In genomic region chr8:123992587-123992986, GRCm38 (mm10) we compare ENCODE assay signal across 11 mouse cellular contexts. TPM values are rescaled to one million over a fixed set of nuclear protein-coding genes. Genes with fewer than 3 reads are reported as not detected.
DNase-seq lines count a peak whose midpoint lies in the region; ATAC-seq and TF ChIP-seq lines count a peak whose summit lies in the region.
"Had no signal": no experiment of that assay in that cellular context is flagged by ENCODE, and none has a peak within 500 bp of the region (broad histone marks: within the 10 kb centered on the region; RNA-seq: fewer than 3 reads in every experiment).

No protein-coding gene starts in this region.

- DNase-seq in cerebellum, postnatal 10 days = peak; percentile 25 to 33
- no peak for DNase-seq in cerebellum, postnatal 4 days (ENCODE audit: low spot score in 2 of 2)
- DNase-seq in left cerebral cortex, adult 2 months (ENCODE audit: extremely low spot score in 1 of 2, low spot score in 2 of 2) = no peak
- no peak for DNase-seq in left cerebral cortex, adult 11 months (ENCODE audit: low spot score)
- DNase-seq in c-Kit-negative CD71-positive TER-119-positive erythroid progenitor cells, embryonic 14.5 days (ENCODE audit: low read depth, low spot score) = peak; percentile 57
- DNase-seq in testis, postnatal 14 days (ENCODE audit: low spot score) = no peak
- DNase-seq in gastrocnemius, postnatal 4 days (ENCODE audit: low spot score in 2 of 2) = no peak
- DNase-seq: cerebellum, postnatal 36 days; heart, postnatal 36 days had no signal

- peak; percentile 23 for ATAC-seq in megakaryocyte progenitor cell, adult 5-6 weeks (replicated peaks; ENCODE audit: poor library complexity)

- H3K4me3 ChIP-seq in left cerebral cortex, adult 2 months = no peak overlapping the region
- H3K4me3 ChIP-seq: midbrain, embryonic 12.5 days had no signal

- no peak overlapping the region for H3K27ac ChIP-seq in left cerebral cortex, adult 2 months
- H3K27ac ChIP-seq: midbrain, embryonic 12.5 days had no signal

- intact Hi-C loops in left cerebral cortex, adult 2 months (cut with DNase I) = no loop called here

- peak; percentile 24 for TF ChIP-seq CTCF in left cerebral cortex, adult 2 months (IDR thresholded peaks at IDR 0.05)

RNA-seq across cellular contexts. Expression of gene Abcb10, which starts 9.7 kb away (rescaled TPM):
- total RNA-seq in left cerebral cortex, adult 2 months (2021) = 10 to 100 TPM; 16.3 to 16.5 TPM
- 15.5 and 18.2 TPM in 2 replicates for total RNA-seq in megakaryocyte progenitor cell, adult 5-6 weeks (2015)
- 25.0 and 26.7 TPM in 2 replicates for total RNA-seq in megakaryocyte progenitor cell, adult 5-6 weeks (2017)
- total RNA-seq in gastrocnemius, postnatal 4 days (2021) = 10 to 100 TPM; 14.0 to 15.5 TPM

RNA-seq across cellular contexts. Expression of gene Taf5l, which starts 28.6 kb away (rescaled TPM):
- total RNA-seq in left cerebral cortex, adult 2 months (2021) = 10 to 100 TPM; 22.8 to 24.2 TPM
- 30.5 and 32.8 TPM in 2 replicates for total RNA-seq in megakaryocyte progenitor cell, adult 5-6 weeks (2015)
- 32.8 and 34.4 TPM in 2 replicates for total RNA-seq in megakaryocyte progenitor cell, adult 5-6 weeks (2017)
- total RNA-seq in gastrocnemius, postnatal 4 days (2021) = 10 to 100 TPM; 17.5 to 21.9 TPM

RNA-seq across cellular contexts. Expression of gene Urb2, which starts 28.7 kb away (rescaled TPM):
- total RNA-seq in left cerebral cortex, adult 2 months (2021) = 10 to 100 TPM; 11.4 to 13.0 TPM
- 25.5 and 29.6 TPM in 2 replicates for total RNA-seq in megakaryocyte progenitor cell, adult 5-6 weeks (2015)
- total RNA-seq in megakaryocyte progenitor cell, adult 5-6 weeks (2017) = 23.9 and 24.2 TPM in 2 replicates
- 10 to 100 TPM in 1 of 2 experiments, 1 to 10 TPM in 1; 9.8 to 10.5 TPM for total RNA-seq in gastrocnemius, postnatal 4 days (2021)

RNA-seq across cellular contexts. Expression of gene Nup133, which starts 43.5 kb away (rescaled TPM):
- total RNA-seq in left cerebral cortex, adult 2 months (2021) = 10 to 100 TPM; 22.6 to 25.6 TPM
- total RNA-seq in megakaryocyte progenitor cell, adult 5-6 weeks (2015) = 27.8 and 28.7 TPM in 2 replicates
- total RNA-seq in megakaryocyte progenitor cell, adult 5-6 weeks (2017) = 28.2 and 33.0 TPM in 2 replicates
- 10 to 100 TPM; 17.1 to 19.7 TPM for total RNA-seq in gastrocnemius, postnatal 4 days (2021)

Comparison
In these comparisons a context has a peak if more than half of its experiments do, and no peak if none do; other contexts are left out.
1. DNase-seq: peak in cerebellum, postnatal 10 days (2 of 2) and c-Kit-negative CD71-positive TER-119-positive erythroid progenitor cells, embryonic 14.5 days (single experiment); none in cerebellum, postnatal 4 days (0 of 2), left cerebral cortex, adult 2 months (0 of 2), left cerebral cortex, adult 11 months (single experiment), testis, postnatal 14 days (single experiment) and gastrocnemius, postnatal 4 days (0 of 2).